Mouse (Mus musculus): ENCODE results near the gene Sclt1. TPM values are rescaled to one million over a fixed set of nuclear protein-coding genes. Genes with fewer than 3 reads are reported as not detected.

Gene Sclt1
- polyA plus RNA-seq, 1 experiment from 2014 or later = 8.6 TPM

- TF ChIP-seq CTCF (IDR thresholded peaks at IDR 0.05; ENCODE audit: low read depth) (no peak), EP300 (optimal IDR thresholded peaks at IDR 0.05) (no peak)
Observed at GRCm38 (mm10) chr3:41599226-41599625, 143.1 kb downstream of the Sclt1 start.

GRCm38 (mm10) chr3:41598412-41598811 is 143.9 kb downstream of the Sclt1 start:
- H3K4me3 ChIP-seq (ENCODE audit: low read depth, low read length) = no peak overlapping the region
- peaks cover 6% of the 10 kb centered on the region for H3K36me3 ChIP-seq (ENCODE audit: control insufficient read depth, insufficient read depth, low read length)
- no peak for DNase-seq (ENCODE audit: low spot score)
- H3K9me3 ChIP-seq (ENCODE audit: control insufficient read depth, low read length) = no peaks in the 10 kb centered on the region
- no peak overlapping the region for H3K9ac ChIP-seq (ENCODE audit: low read length)
- no peaks in the 10 kb centered on the region for H3K27me3 ChIP-seq (ENCODE audit: control insufficient read depth, insufficient read depth, low read length)
- ATAC-seq (ENCODE audit: low FRiP score, low TSS enrichment) = no peak
- 88% methylated on average over 9 of the region's 9 CpGs for WGBS
- TF ChIP-seq EP300 (optimal IDR thresholded peaks at IDR 0.05) (no peak), CTCF (IDR thresholded peaks at IDR 0.05; ENCODE audit: low read depth) (no peak)
- no peaks in the 10 kb centered on the region for H3K4me1 ChIP-seq (replicated peaks; ENCODE audit: control insufficient read depth, insufficient read depth)
- no peak overlapping the region for H3K27ac ChIP-seq (replicated peaks)
- H3K4me2 ChIP-seq (replicated peaks; ENCODE audit: low read depth) = no peak overlapping the region

More at GRCm38 (mm10) chr3:41599226-41599625, 143.1 kb downstream of the Sclt1 start:
- Histone ChIP-seq H3K36me3 (ENCODE audit: control insufficient read depth, insufficient read depth, low read length) (peaks cover 6% of the 10 kb centered on the region), H3K4me1 (replicated peaks; ENCODE audit: control insufficient read depth, insufficient read depth) (no peaks in the 10 kb centered on the region), H3K9ac (ENCODE audit: low read length) (no peak overlapping the region), H3K27me3 (ENCODE audit: control insufficient read depth, insufficient read depth, low read length) (no peaks in the 10 kb centered on the region), H3K4me3 (ENCODE audit: low read depth, low read length) (no peak overlapping the region), H3K9me3 (ENCODE audit: control insufficient read depth, low read length) (no peaks in the 10 kb centered on the region), H3K4me2 (replicated peaks; ENCODE audit: low read depth) (no peak overlapping the region), H3K27ac (replicated peaks) (no peak overlapping the region)
- no peak for DNase-seq (ENCODE audit: low spot score)
- ATAC-seq (ENCODE audit: low FRiP score, low TSS enrichment) = no peak; the same call in 1 of the 2 replicates
- WGBS = 85% methylated on average over 10 of the region's 10 CpGs

DNA sequence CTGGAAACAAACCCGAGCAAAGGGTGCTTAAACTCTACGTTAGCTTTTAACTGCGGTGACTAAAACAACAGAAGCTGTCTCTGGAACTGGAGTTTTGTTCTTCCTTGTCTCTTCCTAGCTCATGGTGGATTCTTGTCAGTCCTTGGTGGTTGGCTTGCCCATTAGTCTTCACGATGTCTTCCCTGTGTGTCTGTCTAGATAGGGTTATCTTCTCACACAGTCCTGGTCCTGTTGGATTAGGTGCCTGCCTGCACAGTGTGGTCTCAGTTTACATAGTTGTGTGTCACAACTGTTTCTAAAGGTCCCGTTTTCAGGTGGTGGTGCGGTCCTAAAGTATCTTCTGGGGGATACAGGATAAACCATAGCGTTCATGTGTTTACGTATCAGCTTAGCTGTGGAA is 145.3 kb downstream of the Sclt1 start:
- Histone ChIP-seq H3K27ac (replicated peaks) (no peak overlapping the region), H3K4me1 (replicated peaks; ENCODE audit: control insufficient read depth, insufficient read depth) (no peaks in the 10 kb centered on the region), H3K9ac (ENCODE audit: low read length) (no peak overlapping the region), H3K27me3 (ENCODE audit: control insufficient read depth, insufficient read depth, low read length) (no peaks in the 10 kb centered on the region), H3K9me3 (ENCODE audit: control insufficient read depth, low read length) (no peaks in the 10 kb centered on the region), H3K36me3 (ENCODE audit: control insufficient read depth, insufficient read depth, low read length) (peaks cover 6% of the 10 kb centered on the region), H3K4me2 (replicated peaks; ENCODE audit: low read depth) (no peak overlapping the region), H3K4me3 (ENCODE audit: low read depth, low read length) (no peak overlapping the region)
- WGBS = 91% methylated on average over 8 of the region's 8 CpGs
- ATAC-seq (ENCODE audit: low FRiP score, low TSS enrichment) = no peak
- TF ChIP-seq EP300 (optimal IDR thresholded peaks at IDR 0.05) = no peak
- no peak for TF ChIP-seq CTCF (IDR thresholded peaks at IDR 0.05; ENCODE audit: low read depth)
- no peak for DNase-seq (ENCODE audit: low spot score)

DNA sequence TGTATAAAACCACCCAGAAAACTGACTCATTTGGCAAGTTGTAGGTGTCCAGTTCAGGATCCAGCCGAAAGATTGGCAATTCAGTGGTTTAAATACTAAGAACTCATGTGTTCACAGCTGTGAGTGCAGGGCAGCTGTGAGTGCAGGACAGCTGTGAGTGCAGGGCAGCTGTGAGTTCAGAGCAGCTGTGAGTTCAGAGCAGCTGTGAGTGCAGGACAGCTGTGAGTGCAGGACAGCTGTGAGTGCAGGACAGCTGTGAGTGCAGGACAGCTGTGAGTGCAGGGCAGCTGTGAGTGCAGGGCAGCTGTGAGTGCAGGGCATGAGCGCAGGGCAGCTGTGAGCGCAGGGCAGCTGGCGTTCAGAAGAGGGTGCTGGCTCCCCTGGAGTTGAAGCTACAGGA is 147.3 kb downstream of the Sclt1 start:
- no peak for TF ChIP-seq CTCF (IDR thresholded peaks at IDR 0.05; ENCODE audit: low read depth)
- no peak for TF ChIP-seq EP300 (optimal IDR thresholded peaks at IDR 0.05)
- no peaks in the 10 kb centered on the region for H3K4me1 ChIP-seq (replicated peaks; ENCODE audit: control insufficient read depth, insufficient read depth)
- no peak overlapping the region for H3K27ac ChIP-seq (replicated peaks)
- H3K27me3 ChIP-seq (ENCODE audit: control insufficient read depth, insufficient read depth, low read length) = no peaks in the 10 kb centered on the region
- no peak overlapping the region for H3K9ac ChIP-seq (ENCODE audit: low read length)
- DNase-seq (ENCODE audit: low spot score) (no peak), ATAC-seq (ENCODE audit: low FRiP score, low TSS enrichment) (no peak)
- no peak overlapping the region for H3K4me3 ChIP-seq (ENCODE audit: low read depth, low read length)
- H3K4me2 ChIP-seq (replicated peaks; ENCODE audit: low read depth) = no peak overlapping the region
- 92% methylated on average over 4 of the region's 4 CpGs for WGBS
- H3K36me3 ChIP-seq (ENCODE audit: control insufficient read depth, insufficient read depth, low read length) = peaks cover 6% of the 10 kb centered on the region
- no peaks in the 10 kb centered on the region for H3K9me3 ChIP-seq (ENCODE audit: control insufficient read depth, low read length)

GRCm38 (mm10) chr3:41594097-41594879 is 148.0 kb downstream of the Sclt1 start:
- H3K4me3 ChIP-seq (ENCODE audit: low read depth, low read length) = no peak overlapping the region
- 80% methylated on average over 9 of the region's 9 CpGs for WGBS
- no peak overlapping the region for H3K4me2 ChIP-seq (replicated peaks; ENCODE audit: low read depth)

DNA sequence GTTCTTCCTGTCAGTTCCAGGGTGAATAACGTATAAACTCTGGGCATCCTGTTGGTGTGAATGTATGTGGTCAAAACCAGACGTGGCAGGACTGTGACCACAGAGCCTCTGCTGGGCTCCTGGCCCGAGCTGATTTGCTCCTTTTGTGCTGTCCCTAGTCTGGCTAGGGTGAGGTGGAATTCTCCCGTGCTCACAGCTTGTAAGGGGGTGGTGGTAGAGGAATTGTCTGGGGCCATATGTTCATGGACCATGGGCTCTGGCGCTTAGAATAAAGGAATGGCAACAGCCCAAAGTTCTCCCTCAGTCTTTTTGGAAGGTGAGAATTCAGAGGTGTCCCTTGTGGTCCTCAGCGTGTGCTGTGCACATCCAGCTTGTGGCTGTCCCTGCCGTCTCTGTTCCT is 149.5 kb downstream of the Sclt1 start:
- 87% methylated on average over 7 of the region's 7 CpGs for WGBS

More at GRCm38 (mm10) chr3:41594097-41594879, 148.0 kb downstream of the Sclt1 start:
- DNase-seq (ENCODE audit: low spot score) (no peak), ATAC-seq (ENCODE audit: low FRiP score, low TSS enrichment) (peak; percentile 47; the same call in 1 of the 2 replicates)
- TF ChIP-seq CTCF (IDR thresholded peaks at IDR 0.05; ENCODE audit: low read depth) (no peak), EP300 (optimal IDR thresholded peaks at IDR 0.05) (no peak)
- Histone ChIP-seq H3K36me3 (ENCODE audit: control insufficient read depth, insufficient read depth, low read length) (peaks cover 6% of the 10 kb centered on the region), H3K4me1 (replicated peaks; ENCODE audit: control insufficient read depth, insufficient read depth) (no peaks in the 10 kb centered on the region), H3K9me3 (ENCODE audit: control insufficient read depth, low read length) (no peaks in the 10 kb centered on the region), H3K27me3 (ENCODE audit: control insufficient read depth, insufficient read depth, low read length) (no peaks in the 10 kb centered on the region), H3K9ac (ENCODE audit: low read length) (no peak overlapping the region), H3K27ac (replicated peaks) (no peak overlapping the region)

More for the DNA sequence above, 149.5 kb downstream of the Sclt1 start:
- no peaks in the 10 kb centered on the region for H3K27me3 ChIP-seq (ENCODE audit: control insufficient read depth, insufficient read depth, low read length)
- H3K36me3 ChIP-seq (ENCODE audit: control insufficient read depth, insufficient read depth, low read length) = peaks cover 6% of the 10 kb centered on the region; the same call in 1 of the 2 replicates
- H3K9me3 ChIP-seq (ENCODE audit: control insufficient read depth, low read length) = no peaks in the 10 kb centered on the region
- no peak overlapping the region for H3K4me3 ChIP-seq (ENCODE audit: low read depth, low read length)
- DNase-seq (ENCODE audit: low spot score) = no peak
- no peak overlapping the region for H3K27ac ChIP-seq (replicated peaks)
- no peak overlapping the region for H3K4me2 ChIP-seq (replicated peaks; ENCODE audit: low read depth)
- no peak for ATAC-seq (ENCODE audit: low FRiP score, low TSS enrichment)
- TF ChIP-seq CTCF (IDR thresholded peaks at IDR 0.05; ENCODE audit: low read depth) (no peak), EP300 (optimal IDR thresholded peaks at IDR 0.05) (no peak)
- H3K4me1 ChIP-seq (replicated peaks; ENCODE audit: control insufficient read depth, insufficient read depth) = no peaks in the 10 kb centered on the region
- no peak overlapping the region for H3K9ac ChIP-seq (ENCODE audit: low read length)

All from stomach, postnatal 0 days (tissue).